In genomic region chr4:124646591-124646990, GRCm38 (mm10) we compare ENCODE assay signal across 9 mouse cellular contexts. TPM values are rescaled to one million over a fixed set of nuclear protein-coding genes. Genes with fewer than 3 reads are reported as not detected.
DNase-seq lines count a peak whose midpoint lies in the region; ATAC-seq and TF ChIP-seq lines count a peak whose summit lies in the region.
"Had no signal": no experiment of that assay in that cellular context is flagged by ENCODE, and none has a peak within 500 bp of the region (broad histone marks: within the 10 kb centered on the region; RNA-seq: fewer than 3 reads in every experiment).

No protein-coding gene starts in this region.

- H3K9me3 ChIP-seq in heart, embryonic 12.5 days (replicated peaks) = no peaks in the 10 kb centered on the region
- no peaks in the 10 kb centered on the region for H3K9me3 ChIP-seq in limb, embryonic 11.5 days (ENCODE audit: control insufficient read depth, low read length)

- peaks cover 7% of the 10 kb centered on the region; the same call in 1 of the 2 replicates for H3K4me1 ChIP-seq in spleen, adult 2 months (ENCODE audit: control insufficient read depth, insufficient read depth, insufficient read length)
- peaks cover 40% of the 10 kb centered on the region for H3K4me1 ChIP-seq in heart, embryonic 12.5 days (replicated peaks)
- H3K4me1 ChIP-seq in limb, embryonic 11.5 days (ENCODE audit: control insufficient read depth, insufficient read depth, low read length) = peaks cover 5% of the 10 kb centered on the region; the same call in 1 of the 2 replicates
- H3K4me1 ChIP-seq in thymus, adult 2 months (replicated peaks; ENCODE audit: control insufficient read depth, insufficient read depth, low read length) = 0 out of 2 replicates have a peak, but pooled peaks cover 3% of the 10 kb centered on the region

- H3K27ac ChIP-seq in spleen, adult 2 months (ENCODE audit: insufficient read depth, low read length) = no peak overlapping the region
- H3K27ac ChIP-seq in heart, embryonic 12.5 days (ENCODE audit: poor library complexity, severe bottlenecking) = peak overlapping the region; percentile 50
- H3K27ac ChIP-seq in limb, embryonic 11.5 days (replicated peaks; ENCODE audit: low read depth, low read length) = no peak overlapping the region
- H3K27ac ChIP-seq in thymus, adult 2 months (ENCODE audit: control insufficient read depth, insufficient read depth, low read length) = no peak overlapping the region

- 0 out of 2 replicates have a peak overlapping the region, but pooled peaks have one; percentile 1 for H3K4me3 ChIP-seq in spleen, adult 2 months (ENCODE audit: extremely low read depth, insufficient read depth, insufficient read length)
- peak overlapping the region; percentile 17 for H3K4me3 ChIP-seq in heart, embryonic 12.5 days
- no peak overlapping the region for H3K4me3 ChIP-seq in limb, embryonic 11.5 days (ENCODE audit: low read depth, low read length)
- H3K4me3 ChIP-seq in thymus, adult 2 months (ENCODE audit: control insufficient read depth, insufficient read depth, low read length) = no peak overlapping the region

- TF ChIP-seq POLR2A in spleen, adult 2 months (IDR thresholded peaks at IDR 0.05; ENCODE audit: low read depth, low read length) = no peak
- TF ChIP-seq POLR2A in thymus, adult 2 months (IDR thresholded peaks at IDR 0.05; ENCODE audit: control insufficient read depth, extremely low read depth, insufficient read depth, low read length, poor library complexity) = no peak

- DNase-seq in spleen, adult 2 months (ENCODE audit: low read depth in 1 of 2, low spot score in 2 of 2) = no peak
- DNase-seq in spleen, adult 18-20 months = no peak
- no peak for DNase-seq in limb, embryonic 11.5 days (ENCODE audit: low spot score)
- peak; percentile 23 for DNase-seq in yolk sac, embryonic 10.5 days (ENCODE audit: low spot score)
- DNase-seq in thymus, adult 2 months = no peak
- DNase-seq in spleen, postnatal 14 days (ENCODE audit: low spot score in 2 of 2) = no peak
- no peak for DNase-seq in layer of hippocampus, adult 9-10 months (ENCODE audit: low spot score)
- DNase-seq: thymus, postnatal 36 days had no signal

- peak overlapping the region; percentile 60 for H3K4me2 ChIP-seq in heart, embryonic 12.5 days
- H3K4me2 ChIP-seq in limb, embryonic 11.5 days (ENCODE audit: low read depth, severe bottlenecking) = peak overlapping the region; percentile 22; the same call in 1 of the 2 replicates

- peak overlapping the region; percentile 38 for H3K9ac ChIP-seq in heart, embryonic 12.5 days
- no peak overlapping the region for H3K9ac ChIP-seq in limb, embryonic 11.5 days (ENCODE audit: low read length)

- TF ChIP-seq CTCF in spleen, adult 2 months (IDR thresholded peaks at IDR 0.05; ENCODE audit: extremely low read depth, insufficient read depth, insufficient read length, insufficient replicate concordance) = no peak
- TF ChIP-seq CTCF in thymus, adult 2 months (IDR thresholded peaks at IDR 0.05; ENCODE audit: borderline replicate concordance, control insufficient read depth, extremely low read depth, insufficient read depth, low read length, poor library complexity) = no peak

- no peaks in the 10 kb centered on the region for H3K27me3 ChIP-seq in spleen, adult 2 months (ENCODE audit: control insufficient read depth, insufficient read depth, low read length)
- H3K27me3 ChIP-seq in heart, embryonic 12.5 days (replicated peaks) = peaks cover 20% of the 10 kb centered on the region; the same call in 1 of the 2 replicates
- H3K27me3 ChIP-seq in limb, embryonic 11.5 days (ENCODE audit: control insufficient read depth, insufficient read depth, low read length) = peaks cover 4% of the 10 kb centered on the region; the same call in 1 of the 2 replicates
- H3K27me3 ChIP-seq in thymus, adult 2 months (ENCODE audit: control insufficient read depth, insufficient read depth, low read length) = no peaks in the 10 kb centered on the region

- WGBS in spleen, adult 2 months = 13% methylated on average over 8 of the region's 8 CpGs
- WGBS in heart, embryonic 12.5 days = 11% methylated on average over 8 of the region's 8 CpGs
- WGBS in limb, embryonic 11.5 days = 10% methylated on average over 8 of the region's 8 CpGs
- 13% methylated on average over 8 of the region's 8 CpGs for WGBS in thymus, adult 2 months

- no peaks in the 10 kb centered on the region for H3K36me3 ChIP-seq in spleen, adult 2 months (ENCODE audit: control insufficient read depth, insufficient read depth, low read length)
- H3K36me3 ChIP-seq in heart, embryonic 12.5 days = no peaks in the 10 kb centered on the region
- no peaks in the 10 kb centered on the region for H3K36me3 ChIP-seq in limb, embryonic 11.5 days (ENCODE audit: control insufficient read depth, insufficient read depth, low read length)
- H3K36me3 ChIP-seq in thymus, adult 2 months (ENCODE audit: control insufficient read depth, insufficient read depth, low read length) = no peaks in the 10 kb centered on the region

- no peak for ATAC-seq in heart, embryonic 12.5 days (ENCODE audit: insufficient number of reproducible peaks, low FRiP score)
- no peak for ATAC-seq in limb, embryonic 11.5 days (ENCODE audit: insufficient number of reproducible peaks, low FRiP score, low TSS enrichment, low read depth)

RNA-seq across cellular contexts. Expression of gene Pou3f1, which starts 10.0 kb away (rescaled TPM):
- polyA plus RNA-seq in spleen, adult 2 months (2012; rRNA removed) = 0.02 and 0.06 TPM in 2 replicates
- polyA plus RNA-seq in heart, embryonic 12.5 days (2016; fragmentation: Nextera tagmentation; extraction: Ambion mirVana) = 0.23 and 0.36 TPM in 2 replicates
- polyA plus RNA-seq in limb, embryonic 11.5 days (2014; fragmentation: Nextera tagmentation; extraction: Ambion mirVana) = 0.27 and 0.60 TPM in 2 replicates
- polyA plus RNA-seq in thymus, adult 2 months (2012; rRNA removed) = 0.38 and 0.46 TPM in 2 replicates

RNA-seq across cellular contexts. Expression of gene 3100002H09Rik, which starts 36.0 kb away (rescaled TPM):
- not detected in 2 replicates for polyA plus RNA-seq in spleen, adult 2 months (2012; rRNA removed)
- not detected in 2 replicates for polyA plus RNA-seq in heart, embryonic 12.5 days (2016; fragmentation: Nextera tagmentation; extraction: Ambion mirVana)
- not detected in 2 replicates for polyA plus RNA-seq in limb, embryonic 11.5 days (2014; fragmentation: Nextera tagmentation; extraction: Ambion mirVana)
- not detected in 2 replicates for polyA plus RNA-seq in thymus, adult 2 months (2012; rRNA removed)

RNA-seq across cellular contexts. Expression of gene Utp11, which starts 46.8 kb away (rescaled TPM):
- polyA plus RNA-seq in spleen, adult 2 months (2012; rRNA removed) = 3.0 and 3.4 TPM in 2 replicates
- polyA plus RNA-seq in heart, embryonic 12.5 days (2016; fragmentation: Nextera tagmentation; extraction: Ambion mirVana) = 58.4 and 61.5 TPM in 2 replicates
- 78.9 TPM in 2 replicates for polyA plus RNA-seq in limb, embryonic 11.5 days (2014; fragmentation: Nextera tagmentation; extraction: Ambion mirVana)
- 6.0 and 6.3 TPM in 2 replicates for polyA plus RNA-seq in thymus, adult 2 months (2012; rRNA removed)

RNA-seq across cellular contexts. Expression of gene Fhl3, which starts 53.9 kb away (rescaled TPM):
- 19.4 and 25.0 TPM in 2 replicates for polyA plus RNA-seq in spleen, adult 2 months (2012; rRNA removed)
- 6.2 TPM in 2 replicates for polyA plus RNA-seq in heart, embryonic 12.5 days (2016; fragmentation: Nextera tagmentation; extraction: Ambion mirVana)
- 11.5 and 11.6 TPM in 2 replicates for polyA plus RNA-seq in limb, embryonic 11.5 days (2014; fragmentation: Nextera tagmentation; extraction: Ambion mirVana)
- polyA plus RNA-seq in thymus, adult 2 months (2012; rRNA removed) = 36.1 and 59.4 TPM in 2 replicates

Comparison
In these comparisons a context has a peak if more than half of its experiments do, and no peak if none do; other contexts are left out.
1. H3K4me3 ChIP-seq: peak in spleen, adult 2 months (single experiment) and heart, embryonic 12.5 days (single experiment); none in limb, embryonic 11.5 days (single experiment) and thymus, adult 2 months (single experiment).